14 mouse cellular contexts compared by ENCODE assay signal in the genomic region with DNA sequence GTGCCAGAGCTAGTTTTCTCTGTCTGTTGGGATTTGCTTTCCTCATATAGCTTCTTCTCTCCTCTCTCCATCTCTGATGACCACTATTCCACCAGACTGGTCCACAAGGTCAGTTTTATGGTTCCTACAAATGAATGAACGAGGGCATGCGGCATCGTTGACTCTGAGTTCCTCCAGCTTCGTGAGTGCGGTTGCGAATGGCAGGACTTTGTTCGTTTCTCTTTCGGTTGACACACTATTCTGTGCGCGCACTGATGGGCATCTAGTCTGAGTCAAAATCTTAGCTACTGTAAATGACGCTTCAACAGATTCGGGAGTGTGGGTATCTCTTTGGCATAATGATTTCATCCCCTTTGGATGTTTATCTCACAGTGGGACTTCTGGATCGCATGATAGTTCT.
"Had no signal": no experiment of that assay in that cellular context is flagged by ENCODE, and none has a peak within 500 bp of the region (broad histone marks: within the 10 kb centered on the region; RNA-seq: fewer than 3 reads in every experiment).

No protein-coding gene starts in this region.

- H3K4me3 ChIP-seq: left cerebral cortex, adult 2 months had no signal

- ATAC-seq: liver, postnatal 0 days; lung, postnatal 0 days had no signal

- H3K27me3 ChIP-seq: limb, embryonic 12.5 days; limb, embryonic 15.5 days had no signal

- H3K36me3 ChIP-seq: kidney, embryonic 15.5 days; limb, embryonic 12.5 days; limb, embryonic 15.5 days; neural tube, embryonic 13.5 days had no signal

- DNase-seq: kidney, adult 8-10 months; kidney, postnatal 10 days; kidney, postnatal 36 days; layer of hippocampus, postnatal 36 days; left cerebral cortex, postnatal 4 days; liver, postnatal 0 days had no signal

- H3K27ac ChIP-seq: kidney, embryonic 15.5 days; left cerebral cortex, adult 2 months; limb, embryonic 12.5 days; limb, embryonic 15.5 days; liver, embryonic 14.5 days; macrophage; neural tube, embryonic 13.5 days had no signal

- H3K9me3 ChIP-seq: kidney, embryonic 15.5 days; limb, embryonic 12.5 days; limb, embryonic 15.5 days; neural tube, embryonic 13.5 days had no signal

- H3K9ac ChIP-seq: kidney, embryonic 15.5 days; limb, embryonic 15.5 days; liver, embryonic 14.5 days; liver, postnatal 0 days; neural tube, embryonic 13.5 days had no signal
